Mouse (Mus musculus) cortical plate, adult 2 months (tissue): ENCODE data around the gene Slc25a16. TPM values are rescaled to one million over a fixed set of nuclear protein-coding genes. Genes with fewer than 3 reads are reported as not detected.

Experiments used
- H3K27ac ChIP-seq: fragments of 200-500 bp; 2 replicates; pipeline ENCODE4 v1.5.1; 2012; ENCODE audit warnings: low read length, control low read depth, inconsistent platforms; ENCODE audit not compliant: insufficient read depth
- H3K4me1 ChIP-seq: fragments of 200-500 bp; 2 replicates; pipeline ENCODE4 v1.6.1; 2011; ENCODE audit warnings: low read length; ENCODE audit not compliant: control insufficient read depth, insufficient read depth
- H3K4me3 ChIP-seq: fragments of 200-500 bp; 2 replicates; pipeline ENCODE4 v1.5.1; 2011; ENCODE audit warnings: mild to moderate bottlenecking, low read length, control low read depth; ENCODE audit not compliant: insufficient read depth
- CTCF ChIP-seq: fragments of 200-500 bp; IDR thresholded peaks from 2 replicates; pipeline ENCODE4 v1.5.1; 2011; ENCODE audit warnings: mild to moderate bottlenecking, control low read depth, low read length; ENCODE audit not compliant: insufficient read depth; ENCODE audit errors: extremely low read depth
- POLR2A ChIP-seq: fragments of 200-500 bp; IDR thresholded peaks from 2 replicates; pipeline ENCODE4 v1.6.1; 2011; ENCODE audit warnings: mild to moderate bottlenecking, low read length, control low read depth; ENCODE audit not compliant: insufficient read depth; ENCODE audit errors: extremely low read depth
- polyA plus RNA-seq: library from polyadenylated mRNA; depleted of rRNA; stranded (reverse); fragments of >200 nt; gene quantifications from 2 replicates; pipeline ENCODE4 v1.2.3, GENCODE M21; 2012

The Slc25a16 gene
- polyA plus RNA-seq, 1 experiment = 36.5 TPM

DNA sequence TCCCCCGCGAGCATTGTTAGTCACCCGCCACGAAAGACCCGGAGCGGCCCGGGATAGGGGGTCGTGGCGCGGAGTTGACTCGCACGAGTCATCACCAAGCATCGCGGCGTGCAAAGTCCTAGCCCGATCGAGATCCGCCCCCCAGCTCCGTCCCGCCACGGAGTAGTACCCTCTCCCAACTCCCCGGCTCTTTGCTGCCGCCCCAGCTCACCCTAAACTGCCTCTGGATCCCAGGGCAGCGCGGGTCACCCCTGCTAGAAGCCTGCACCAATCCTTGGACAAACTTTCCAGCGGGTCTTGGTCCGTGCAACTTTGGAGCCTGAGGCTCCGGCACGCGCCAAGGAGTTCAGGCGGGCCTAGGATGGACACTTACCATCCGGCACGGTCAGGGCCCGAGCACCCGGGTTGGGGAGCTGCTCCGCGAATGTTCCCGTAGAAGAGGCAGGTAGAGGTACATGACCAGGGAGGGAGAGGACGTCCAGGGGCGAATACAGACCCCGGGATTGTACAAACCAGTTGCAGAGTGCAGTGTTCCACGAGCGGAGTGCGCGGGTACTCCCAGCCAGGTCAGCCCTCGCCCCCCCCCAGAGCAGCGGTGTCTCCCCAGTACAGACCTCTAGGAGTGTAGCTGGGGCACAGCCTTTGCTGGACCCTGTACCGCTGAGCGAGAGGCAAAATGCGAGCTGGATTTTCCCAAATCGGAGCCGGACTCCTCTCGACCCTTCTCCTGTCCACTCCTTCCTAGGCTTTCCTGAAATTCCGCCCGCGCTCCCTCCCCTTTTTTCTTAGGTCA is 33.4 kb upstream of the Slc25a16 start:
- Histone ChIP-seq H3K4me3 (peak overlapping the region; percentile 45), H3K4me1 (peaks cover 3% of the 10 kb centered on the region; the same call in 1 of the 2 replicates), H3K27ac (no peak overlapping the region)
- TF ChIP-seq POLR2A = no peak
- no peak for TF ChIP-seq CTCF

DNA sequence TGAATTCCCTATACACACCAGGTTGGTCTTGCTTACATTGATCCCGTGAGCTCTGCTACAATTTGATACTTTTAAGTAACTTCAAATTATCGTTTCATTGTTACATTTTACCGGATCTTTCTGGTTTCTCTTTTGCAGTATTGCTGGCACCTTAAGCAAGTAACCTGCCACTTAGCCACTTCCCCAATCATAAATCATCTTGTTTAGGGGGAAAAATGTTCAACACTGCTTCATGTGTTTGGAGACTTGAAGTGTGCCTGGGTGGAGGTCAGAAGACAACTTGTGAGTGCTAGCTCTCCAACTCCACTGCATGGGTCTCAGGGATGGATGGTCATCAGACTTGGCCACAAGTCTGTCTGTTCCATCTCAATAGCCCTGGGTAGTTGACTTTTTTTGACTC is 29.4 kb upstream of the Slc25a16 start:
- TF ChIP-seq POLR2A (no peak), CTCF (no peak)
- H3K4me3 ChIP-seq = no peak overlapping the region

DNA sequence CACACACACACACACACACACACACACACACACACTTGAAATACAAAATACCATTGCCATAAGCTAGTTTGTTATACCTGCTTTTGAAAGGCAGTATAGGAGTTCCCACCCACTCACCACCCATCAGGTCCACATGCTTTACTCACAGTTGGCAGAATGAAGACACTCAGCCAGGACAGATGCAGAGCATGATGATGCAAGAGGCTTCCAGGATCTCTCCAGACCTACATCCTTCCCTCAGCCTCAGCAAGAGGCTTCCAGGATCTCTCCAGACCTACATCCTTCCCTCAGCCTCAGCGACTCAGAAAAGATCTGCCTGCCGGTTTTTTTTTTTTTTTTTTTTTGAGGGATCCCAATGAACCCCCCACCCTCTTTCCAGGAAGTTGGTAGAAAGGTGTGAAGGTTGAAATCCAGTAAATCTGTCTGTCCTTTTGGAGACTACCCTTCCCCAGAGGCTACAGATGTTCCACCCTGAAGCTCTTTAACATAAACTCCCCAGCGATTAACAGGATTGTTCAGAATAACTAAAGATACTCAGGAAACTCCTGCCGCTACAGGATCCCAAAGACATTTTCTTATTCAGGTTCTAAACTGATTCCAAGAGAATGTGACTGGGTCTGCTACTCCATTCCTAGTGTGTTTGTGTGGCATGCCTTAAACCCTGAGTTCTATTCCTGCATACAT is 27.7 kb upstream of the Slc25a16 start:
- Histone ChIP-seq H3K27ac (no peak overlapping the region), H3K4me3 (no peak overlapping the region), H3K4me1 (no peaks in the 10 kb centered on the region)
- TF ChIP-seq POLR2A (no peak), CTCF (no peak)

More for the DNA sequence above, 29.4 kb upstream of the Slc25a16 start:
- Histone ChIP-seq H3K4me1 (peaks cover 1% of the 10 kb centered on the region; the same call in 1 of the 2 replicates), H3K27ac (no peak overlapping the region)

DNA sequence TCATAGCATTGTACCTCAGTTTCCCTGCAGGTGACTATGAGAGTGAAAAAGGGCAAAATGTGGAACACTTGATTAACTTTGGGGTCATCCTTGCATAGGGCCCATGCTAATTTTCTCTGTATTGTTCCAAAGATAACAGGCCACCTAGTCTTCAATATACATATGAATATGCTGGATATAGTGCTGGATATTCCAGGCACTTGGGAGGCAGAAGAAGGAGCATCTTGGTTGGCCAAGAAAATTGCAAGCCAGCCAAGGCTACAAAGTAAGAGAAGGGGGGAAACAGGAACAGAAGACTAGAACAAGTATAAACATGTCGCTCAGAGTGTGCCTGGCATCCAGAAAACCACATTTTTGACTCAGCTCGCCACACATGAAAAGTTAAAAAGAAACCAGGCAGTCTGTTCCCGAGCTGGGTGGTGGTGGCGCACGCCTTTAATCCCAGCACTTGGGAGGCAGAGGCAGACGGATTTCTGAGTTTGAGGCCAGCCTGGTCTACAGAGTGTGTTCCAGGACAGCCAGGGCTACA is 27.0 kb upstream of the Slc25a16 start:
- TF ChIP-seq POLR2A (no peak), CTCF (no peak)
- Histone ChIP-seq H3K4me1 (no peaks in the 10 kb centered on the region), H3K27ac (no peak overlapping the region), H3K4me3 (no peak overlapping the region)

- no peak overlapping the region for H3K27ac ChIP-seq
- H3K4me1 ChIP-seq = no peaks in the 10 kb centered on the region
- TF ChIP-seq POLR2A (no peak), CTCF (no peak)
- H3K4me3 ChIP-seq = no peak overlapping the region
Measured at GRCm38 (mm10) chr10:62894447-62894846, 26.0 kb upstream of the Slc25a16 start.

- H3K27ac ChIP-seq = no peak overlapping the region
- no peak overlapping the region for H3K4me3 ChIP-seq
- no peaks in the 10 kb centered on the region for H3K4me1 ChIP-seq
- TF ChIP-seq CTCF (no peak), POLR2A (no peak)
Measured at GRCm38 (mm10) chr10:62895386-62895785, 25.0 kb upstream of the Slc25a16 start.

DNA sequence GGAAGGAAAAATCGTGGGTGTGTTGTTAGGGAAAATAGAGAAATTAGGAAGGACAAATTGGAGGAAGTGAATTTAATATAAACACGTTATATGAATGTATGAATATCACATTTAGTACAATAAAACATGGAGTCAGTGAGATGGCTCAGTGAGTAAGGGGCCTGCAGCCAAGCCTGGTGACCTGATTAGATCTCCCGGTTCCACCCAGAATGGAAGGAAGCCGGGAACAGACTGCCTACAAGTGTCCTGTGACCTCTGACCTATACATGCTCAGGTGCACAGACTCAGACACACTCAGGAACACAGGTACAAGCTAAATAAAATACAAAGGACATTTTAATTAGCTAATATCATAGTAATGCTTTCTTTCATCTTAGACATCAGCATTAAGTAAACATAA is 24.4 kb upstream of the Slc25a16 start:
- H3K4me1 ChIP-seq = no peaks in the 10 kb centered on the region
- H3K4me3 ChIP-seq = no peak overlapping the region
- no peak overlapping the region for H3K27ac ChIP-seq
- no peak for TF ChIP-seq CTCF
- no peak for TF ChIP-seq POLR2A

DNA sequence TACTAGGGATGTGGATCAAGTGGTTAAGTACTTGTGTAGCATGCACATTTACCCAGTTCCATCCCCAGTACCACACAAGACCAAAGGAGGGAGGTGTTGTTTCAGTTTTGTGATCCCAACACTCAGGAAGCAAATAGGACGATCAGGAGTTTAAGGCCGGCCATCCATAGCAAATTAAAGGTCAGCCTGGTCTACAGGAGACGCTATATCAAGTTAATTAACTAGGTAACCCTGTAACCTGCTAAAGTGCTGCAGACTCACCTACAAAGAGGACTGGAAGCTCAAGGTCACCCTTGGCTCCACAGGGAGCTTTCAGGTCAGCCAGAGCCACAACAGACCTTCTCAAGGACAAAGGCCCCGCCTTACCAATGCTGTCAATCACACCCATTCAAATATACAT is 23.7 kb upstream of the Slc25a16 start:
- H3K27ac ChIP-seq = no peak overlapping the region
- H3K4me1 ChIP-seq = no peaks in the 10 kb centered on the region
- TF ChIP-seq CTCF = no peak
- TF ChIP-seq POLR2A = no peak
- H3K4me3 ChIP-seq = no peak overlapping the region

DNA sequence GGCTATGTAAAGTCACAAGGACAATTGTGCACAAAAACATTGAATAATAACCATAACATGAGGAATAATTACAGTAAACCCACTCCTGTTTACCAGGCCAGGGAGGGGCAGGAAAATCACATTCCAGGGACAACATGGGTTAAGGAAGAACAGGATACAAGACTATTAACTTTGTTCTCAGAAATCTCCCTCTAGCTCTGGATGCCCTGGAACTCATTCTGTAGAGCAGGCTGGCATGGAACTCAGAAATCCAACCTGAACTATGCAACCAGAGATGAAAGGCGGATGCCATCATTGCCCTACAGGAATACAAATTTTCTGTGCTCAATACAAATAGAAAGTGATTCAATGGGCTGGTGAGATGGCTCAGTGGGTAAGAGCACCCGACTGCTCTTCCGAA is 23.0 kb upstream of the Slc25a16 start:
- no peak for TF ChIP-seq CTCF
- TF ChIP-seq POLR2A = no peak
- Histone ChIP-seq H3K4me1 (no peaks in the 10 kb centered on the region), H3K27ac (no peak overlapping the region), H3K4me3 (no peak overlapping the region)

DNA sequence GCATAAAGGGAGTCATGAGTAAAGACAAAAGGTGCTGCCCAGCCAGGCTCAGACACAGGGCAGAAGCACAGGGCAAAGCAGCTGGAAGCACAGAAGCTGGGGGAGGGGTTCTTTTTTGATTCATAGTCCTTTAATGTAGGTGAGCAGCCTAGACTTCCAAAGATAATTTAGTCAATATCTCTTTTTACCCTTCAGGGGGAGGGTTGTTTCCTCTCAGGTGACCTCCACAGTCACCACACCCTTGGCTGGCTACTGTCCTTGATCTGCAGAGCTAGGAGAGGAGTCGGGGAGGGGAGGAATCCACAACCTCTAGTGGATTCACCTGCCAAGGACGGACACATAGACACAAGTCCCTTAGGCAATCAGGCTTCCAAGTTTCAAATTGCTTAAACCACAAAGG is 22.4 kb upstream of the Slc25a16 start:
- TF ChIP-seq CTCF (no peak), POLR2A (no peak)
- H3K4me3 ChIP-seq = no peak overlapping the region
- H3K4me1 ChIP-seq = no peaks in the 10 kb centered on the region
- H3K27ac ChIP-seq = no peak overlapping the region
